Mouse (Mus musculus) adrenal gland (tissue): ENCODE results near the gene Fam120c.

ENCODE experiments used
- intact Hi-C: fragments of 180-260 bp; cut with DNase I; formaldehyde crosslinking; loops from one replicate; pipeline ENCODE4 v1.15.1; 2025
- long read RNA-seq, 2 experiments: library from polyadenylated mRNA; unstranded; transcript quantifications; one replicate each; pipeline ENCODE4 v2.0.0; 2020; ENCODE audit warnings: borderline replicate concordance in 1 of 2; ENCODE audit not compliant: insufficient replicate concordance in 1 of 2

Gene Fam120c
- long read RNA-seq, experiment 1, partial matches to known transcripts = 1 of 4 reads
- long read RNA-seq, experiment 1, other reads (novel, unspliced or antisense) = 3 of 4 reads
- long read RNA-seq, experiment 2, partial matches to known transcripts = 2 of 4 reads
- long read RNA-seq, experiment 2, other reads (novel, unspliced or antisense) = 2 of 4 reads

DNA sequence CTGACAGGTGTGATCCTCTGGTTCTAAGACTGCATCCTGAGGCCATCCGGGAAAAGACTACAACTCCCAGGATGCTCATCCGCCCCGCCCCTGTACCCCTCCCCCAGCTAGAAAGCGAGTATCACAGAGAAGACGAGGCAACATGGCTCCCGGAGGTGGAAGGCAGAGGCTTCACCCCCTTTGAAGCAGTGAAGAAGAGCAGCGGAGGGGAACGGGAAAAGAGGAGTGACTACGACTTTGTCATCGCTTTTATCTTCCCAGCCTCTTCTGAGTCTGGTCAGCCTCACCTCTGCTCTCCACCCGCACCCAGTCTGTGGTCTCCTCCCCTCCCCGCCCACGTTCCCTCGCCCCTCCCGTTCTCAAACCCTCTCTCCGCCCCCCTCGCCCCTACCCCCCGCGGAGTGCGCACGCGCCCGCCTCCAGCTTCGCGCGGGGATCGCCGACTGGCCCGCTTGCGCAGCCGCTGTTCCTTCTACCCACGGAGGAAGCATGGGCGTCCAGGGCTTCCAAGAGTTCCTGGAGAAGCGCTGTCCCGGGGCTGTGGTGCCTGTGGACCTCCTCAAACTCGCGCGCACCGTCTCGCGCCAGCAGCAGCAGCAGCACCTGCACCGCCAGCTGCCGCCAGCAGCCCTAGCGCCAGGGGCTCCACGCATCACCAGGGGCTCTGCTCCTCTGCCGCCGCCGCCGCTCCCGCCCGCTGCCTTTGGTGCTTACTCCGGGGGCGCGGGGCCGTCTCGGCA, at the start of gene Fam120c:
Gene Fam120c (plus strand): TSS at position 415 of the 740 bp plus-strand sequence.
- intact Hi-C loops = no loop called here

DNA sequence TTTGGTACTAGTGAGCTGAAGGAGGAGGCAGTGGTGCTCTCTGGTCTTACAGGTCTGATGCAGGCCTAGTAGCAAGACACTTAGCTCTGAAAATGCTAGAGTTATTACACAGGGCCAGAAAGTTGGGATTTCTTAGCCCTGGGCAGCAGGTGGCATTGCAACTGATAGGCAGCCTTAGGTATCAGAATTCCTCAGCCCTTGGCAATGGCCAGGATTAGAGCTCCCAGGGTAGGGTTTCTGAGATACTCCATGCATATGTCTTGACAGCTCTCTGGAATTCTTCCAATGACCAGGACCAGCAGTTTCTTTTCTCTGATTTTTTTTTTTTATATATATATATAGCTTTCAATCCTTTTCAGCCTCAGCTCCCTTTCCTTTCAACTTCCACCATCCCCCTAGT, 45.6 kb upstream of the Fam120c start:
- intact Hi-C loops = no loop called here

DNA sequence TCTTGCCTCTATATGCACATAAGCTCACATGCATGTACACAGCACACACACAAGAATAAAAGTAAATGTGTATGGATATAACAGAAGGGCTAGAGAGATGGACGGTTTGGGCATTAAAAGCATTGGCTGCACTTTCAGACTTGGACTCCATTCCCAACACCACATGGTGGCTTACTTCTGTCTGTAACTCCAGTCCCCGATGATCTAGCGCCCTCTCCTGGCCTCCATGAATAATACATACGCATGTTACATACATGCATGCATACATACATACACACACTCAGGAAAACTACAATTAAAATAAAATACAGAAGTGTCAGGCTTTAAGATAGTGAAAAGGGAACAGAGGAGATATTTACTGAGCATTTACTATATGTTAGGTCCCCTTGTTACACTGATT, 30.2 kb upstream of the Fam120c start:
- intact Hi-C loops = no loop called here

DNA sequence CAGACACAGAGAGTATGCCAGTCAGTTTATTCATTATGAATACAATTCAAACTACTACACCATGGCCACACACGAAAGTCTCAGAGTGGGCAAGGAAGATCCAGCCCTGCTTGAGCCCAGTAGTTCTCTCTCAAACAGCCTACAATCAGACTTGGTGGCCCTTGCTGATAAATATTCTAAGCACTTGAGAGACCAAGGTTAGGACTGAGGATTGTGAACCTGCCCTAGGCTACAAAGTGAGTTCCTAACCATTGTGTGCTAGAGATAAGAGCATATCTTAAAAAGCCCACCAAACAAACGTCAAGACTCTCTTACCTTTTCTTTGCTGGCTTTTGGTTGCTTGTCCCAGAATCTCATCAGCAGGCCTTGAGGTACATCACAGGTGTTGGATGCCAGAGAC, 10.4 kb upstream of the Fam120c start:
- intact Hi-C loops = no loop called here

DNA sequence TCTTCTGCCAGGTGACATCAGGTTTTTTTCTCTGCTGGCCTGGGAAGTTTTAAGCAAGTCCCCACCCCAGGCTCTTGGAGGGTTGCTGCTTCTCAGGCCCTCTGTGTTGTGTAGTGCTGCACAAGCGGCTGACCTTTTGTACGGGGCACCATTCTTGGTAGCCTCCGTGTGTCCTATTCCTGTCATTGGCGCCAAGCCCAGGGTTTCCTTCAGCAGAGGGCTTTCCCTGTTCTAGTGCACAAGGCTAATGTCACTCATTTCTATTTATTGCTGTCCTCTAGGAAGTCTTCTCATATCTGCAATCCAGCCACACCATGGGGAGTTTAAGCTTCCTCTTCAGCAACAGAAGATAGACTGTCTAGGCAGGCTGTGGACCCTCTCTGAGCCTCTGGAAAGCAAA, 6.2 kb upstream of the Fam120c start:
- intact Hi-C loops = no loop called here

DNA sequence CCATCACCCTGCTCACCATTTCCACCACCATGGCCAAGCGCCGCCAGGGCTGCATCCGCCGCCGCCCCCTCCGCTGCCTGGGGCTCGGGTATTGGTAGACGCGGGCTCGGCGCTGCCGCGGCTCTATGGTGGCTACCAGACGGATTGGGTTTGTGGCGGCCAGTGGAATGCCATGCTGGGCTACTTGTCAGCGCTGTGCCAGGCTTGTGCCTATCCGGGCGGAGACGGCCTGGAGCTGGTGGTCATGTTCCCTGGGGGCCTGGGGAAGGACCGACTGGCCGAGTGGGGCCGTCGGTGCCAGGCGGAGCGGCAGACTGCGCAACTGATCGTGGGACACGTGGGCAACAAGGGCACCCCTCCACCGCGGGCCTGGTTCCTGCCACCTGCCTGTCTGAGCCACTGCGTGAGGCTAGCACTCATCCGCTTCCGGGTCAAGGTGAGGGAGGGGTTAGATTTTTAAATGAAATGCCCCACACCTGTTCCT, 568 bp downstream of the Fam120c start:
- intact Hi-C loops = no loop called here

DNA sequence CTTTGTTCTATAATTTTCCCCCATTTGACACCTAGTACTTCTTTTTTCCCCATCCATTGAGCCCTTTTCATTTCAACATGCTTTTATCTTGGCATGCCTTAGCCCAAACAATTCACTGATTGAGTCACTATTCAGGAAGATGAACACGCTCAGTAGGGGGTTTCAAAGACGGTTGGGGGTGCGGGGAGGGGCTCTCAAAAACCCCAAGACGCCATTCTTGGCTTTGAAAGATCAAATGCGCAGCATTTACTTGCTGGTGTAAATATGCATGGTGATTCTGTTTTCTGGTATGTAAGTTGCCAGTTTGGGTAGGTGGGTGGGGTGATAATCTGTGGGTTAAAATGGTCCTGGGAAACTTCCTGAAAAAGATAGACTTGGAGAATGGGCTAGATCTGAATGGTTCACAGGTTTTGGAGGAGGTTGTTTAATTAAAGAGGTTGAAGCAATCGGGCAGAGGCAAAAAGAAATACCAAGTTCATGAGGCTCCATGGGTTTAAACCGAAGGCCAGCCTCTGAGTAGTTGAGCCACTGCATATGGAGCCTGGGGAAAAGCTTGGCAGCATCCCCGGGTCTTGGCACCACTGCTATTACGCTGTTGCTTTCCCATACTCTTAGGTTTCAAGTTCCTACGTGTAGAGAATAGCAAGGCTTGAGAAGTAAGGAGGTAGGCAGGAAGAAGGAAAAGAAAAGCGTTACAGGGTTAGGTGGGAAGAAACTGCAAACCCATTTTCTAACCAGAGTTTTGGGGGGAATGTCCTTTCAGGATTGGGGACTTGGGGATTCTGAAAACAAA, 1.6 kb downstream of the Fam120c start:
- intact Hi-C loops = no loop called here

DNA sequence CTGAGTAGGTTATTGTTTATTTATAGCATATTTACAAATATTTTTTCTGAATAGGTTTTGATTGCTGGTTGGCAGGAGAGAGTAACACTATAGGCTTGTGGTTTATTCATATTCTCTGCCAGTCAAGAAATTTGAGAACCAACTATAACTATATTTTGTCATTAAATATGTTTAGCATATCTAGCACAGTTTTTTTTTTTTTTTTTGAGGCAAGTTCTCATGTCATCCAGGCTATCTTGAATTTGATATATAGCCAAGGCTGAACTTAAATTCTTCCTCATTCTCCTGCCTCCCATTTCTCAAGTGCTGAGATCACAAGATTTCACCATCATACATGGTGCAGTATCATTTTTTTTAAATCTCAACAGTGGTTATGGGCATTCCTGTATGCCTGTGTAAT, 3.3 kb downstream of the Fam120c start:
- intact Hi-C loops = no loop called here

DNA sequence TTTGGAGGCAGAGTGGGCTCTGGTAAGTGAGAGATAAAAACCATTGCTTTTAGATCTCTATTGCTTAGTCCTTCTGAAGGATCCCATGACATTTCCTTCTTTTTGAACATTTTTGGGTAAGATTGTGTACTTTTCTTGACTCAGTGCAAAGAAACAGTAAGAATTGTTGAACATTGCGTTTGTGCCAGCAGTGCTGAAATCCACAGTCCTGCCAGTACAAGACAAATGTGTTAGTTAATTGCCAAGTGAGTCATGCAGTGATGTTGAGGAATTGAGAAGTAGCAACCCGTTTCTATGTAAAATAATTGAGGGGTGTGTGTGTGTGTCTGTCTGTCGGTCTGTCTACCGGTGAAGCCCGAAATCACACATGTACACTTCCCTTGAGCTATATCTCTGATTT, 5.3 kb downstream of the Fam120c start:
- intact Hi-C loops = no loop called here

DNA sequence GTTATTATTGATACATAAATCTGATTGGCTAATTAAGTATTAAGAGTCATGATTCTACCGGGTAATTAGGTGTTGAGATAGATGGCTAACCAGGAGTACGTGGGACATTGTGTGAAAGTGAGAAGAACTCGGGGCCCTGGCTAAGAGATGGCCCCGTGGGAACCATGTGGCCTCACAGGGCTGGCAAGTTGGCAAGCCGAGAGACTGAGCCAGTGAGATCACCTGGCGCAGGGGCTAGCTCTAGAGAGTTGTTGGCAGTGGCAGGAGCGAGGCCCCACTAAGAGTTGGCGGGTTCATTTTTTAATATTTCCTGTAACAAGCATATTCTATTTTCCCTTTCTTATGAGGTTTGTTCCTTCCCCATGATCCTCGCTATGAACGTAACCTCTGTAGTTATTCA, 74.8 kb downstream of the Fam120c start:
- intact Hi-C loops = no loop called here

DNA sequence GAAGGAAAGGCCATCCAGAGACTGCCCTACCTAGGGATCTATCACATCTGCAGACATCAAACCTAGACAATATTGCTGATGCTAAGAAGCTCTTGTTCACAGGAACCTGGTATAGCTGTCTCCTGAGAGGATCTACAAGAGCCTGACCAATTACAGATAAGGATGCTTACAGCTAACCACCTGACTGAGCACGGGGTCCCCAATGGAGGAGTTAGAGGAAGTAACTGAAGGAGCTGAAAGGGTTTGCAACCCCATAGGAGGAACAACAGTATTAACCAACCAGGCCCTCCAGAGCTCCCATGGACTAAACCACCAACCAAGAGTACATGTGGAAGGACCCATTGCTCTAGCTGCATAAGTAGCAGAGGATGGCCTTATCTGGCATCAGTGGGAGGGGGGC, 76.8 kb downstream of the Fam120c start:
- intact Hi-C loops = no loop called here

DNA sequence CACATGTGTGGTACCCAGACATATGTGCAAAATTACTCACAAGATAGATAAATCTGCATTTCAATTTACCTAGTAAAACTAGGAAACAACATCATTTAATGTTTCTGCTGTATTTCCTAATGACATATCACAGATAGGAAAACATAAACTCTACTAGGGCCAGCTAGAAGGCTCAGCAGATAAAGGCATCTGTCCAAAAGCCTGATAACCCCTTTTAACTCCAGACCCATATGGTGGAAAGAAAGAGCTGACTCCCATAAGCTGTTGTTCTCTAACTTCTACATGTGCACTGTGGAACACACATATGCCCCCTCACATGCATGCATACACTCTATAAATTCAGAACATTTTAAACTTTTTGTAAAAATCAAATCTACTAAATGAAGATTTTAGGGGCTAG, 99.7 kb downstream of the Fam120c start:
- intact Hi-C loops = no loop called here

DNA sequence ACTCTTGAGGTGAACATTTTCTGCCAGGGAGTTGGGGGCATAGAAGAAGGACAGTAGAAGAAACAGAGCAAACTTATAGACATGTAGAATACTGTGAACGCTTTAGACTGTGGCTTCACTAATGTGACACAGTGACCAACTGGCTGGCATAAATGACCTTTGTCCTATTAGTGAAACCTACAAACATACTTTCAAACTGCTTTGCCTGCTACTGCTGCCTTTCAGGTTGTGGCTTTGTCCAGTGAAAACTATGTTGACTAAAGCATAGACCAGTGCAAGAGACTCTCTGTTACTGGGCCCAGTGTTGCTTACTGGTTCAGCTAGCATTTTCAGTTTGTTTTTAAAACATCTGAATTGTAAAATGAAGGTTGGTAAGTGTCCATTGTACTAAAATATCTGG, 100.2 kb downstream of the Fam120c start:
- intact Hi-C loops = no loop called here

DNA sequence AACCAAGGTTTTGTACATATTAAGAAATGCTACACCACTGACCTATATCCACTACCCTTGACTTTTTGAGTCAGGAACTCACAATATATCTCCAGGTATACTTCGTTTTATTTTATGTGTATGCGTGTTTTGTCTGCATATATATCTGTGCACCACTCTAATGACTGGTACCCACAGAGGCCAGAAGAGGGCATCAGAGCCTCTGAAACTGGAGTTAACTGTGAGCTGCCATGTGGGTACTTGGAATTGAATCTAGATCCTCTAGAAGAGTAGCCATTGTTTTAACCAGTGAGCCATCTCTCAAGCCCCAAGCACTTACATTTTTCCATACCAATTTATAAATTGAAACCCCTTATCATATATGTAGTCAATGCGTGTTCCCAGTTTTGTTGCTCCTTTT, 144.2 kb downstream of the Fam120c start:
- intact Hi-C loops = no loop called here

DNA sequence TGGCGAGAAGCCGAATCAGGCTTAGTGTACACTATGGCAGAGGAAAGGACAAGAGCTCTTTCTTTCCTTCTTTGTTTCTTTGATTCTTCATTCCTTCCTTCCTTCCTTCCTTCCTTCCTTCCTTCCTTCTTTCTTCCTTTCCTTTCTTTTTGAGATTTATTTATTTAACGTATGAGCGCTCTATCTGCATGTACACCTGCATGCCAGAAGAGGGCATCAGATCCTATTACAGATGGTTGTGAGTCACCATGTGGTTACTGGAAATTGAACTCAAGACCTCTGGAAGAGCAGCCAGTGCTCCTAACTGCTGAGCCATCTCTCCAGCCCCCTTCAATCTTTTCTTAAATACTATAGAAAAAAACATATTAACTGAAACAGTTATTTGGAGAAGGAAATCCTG, 149.3 kb downstream of the Fam120c start:
- intact Hi-C loops = loop anchor here (5.0 kb wide), 1 partner anchor 59 kb away; no protein-coding TSS in a partner anchor

DNA sequence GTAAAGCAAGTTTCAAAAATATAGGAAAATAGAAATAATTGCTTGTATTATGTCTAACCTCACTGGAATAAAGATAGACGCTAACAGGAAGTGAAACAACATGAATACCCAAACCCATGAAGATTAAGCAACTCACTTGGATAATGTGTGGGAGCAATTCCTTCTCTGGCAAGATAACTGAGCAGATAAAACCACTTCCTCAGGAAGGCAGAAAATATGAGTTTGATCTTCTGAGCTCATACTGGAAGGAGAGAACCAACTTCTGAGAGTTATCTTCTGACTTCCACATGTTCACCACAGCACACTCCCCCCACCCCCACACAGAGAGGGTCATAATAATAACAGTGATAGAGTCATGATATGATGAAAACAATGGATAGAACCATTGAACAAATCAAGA, 152.6 kb downstream of the Fam120c start:
- intact Hi-C loops = no loop called here

DNA sequence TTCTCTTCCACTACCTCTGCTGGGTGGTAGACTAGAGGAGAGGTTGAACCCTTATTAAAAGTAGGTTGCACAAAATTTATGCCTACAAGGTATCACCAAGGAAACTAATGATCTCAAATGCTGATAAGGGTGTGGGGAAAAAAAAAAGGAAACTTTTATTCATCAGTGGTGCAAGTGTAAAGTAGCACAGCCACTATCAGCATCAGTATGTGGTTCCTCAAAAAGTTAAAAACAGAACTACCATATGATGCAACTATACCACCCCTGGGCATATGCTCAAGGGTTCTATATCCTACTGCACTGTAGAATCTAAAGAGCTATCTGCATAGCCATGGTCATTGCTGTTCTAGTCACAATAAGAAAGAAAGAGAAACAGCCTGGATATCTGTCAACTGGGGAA, 164.6 kb downstream of the Fam120c start:
- intact Hi-C loops = no loop called here

DNA sequence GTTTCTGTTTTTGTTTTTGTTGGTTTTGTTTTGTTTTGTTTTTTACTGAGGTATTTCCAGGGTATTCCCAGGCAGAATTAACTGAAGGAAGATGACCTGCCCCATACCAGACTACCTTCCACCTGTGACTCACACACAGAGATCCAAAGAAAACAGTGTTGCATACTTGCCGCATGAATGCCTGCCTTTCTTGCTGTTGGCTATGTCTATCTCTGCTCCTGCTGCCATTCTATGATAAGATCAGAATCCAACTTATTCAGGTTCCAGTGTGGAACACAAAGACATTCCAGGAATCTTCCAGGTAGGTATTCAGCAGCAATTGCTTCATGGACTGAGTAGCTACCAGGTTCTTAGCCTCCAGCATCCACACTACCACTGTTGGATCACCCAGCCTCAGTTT, 165.9 kb downstream of the Fam120c start:
- intact Hi-C loops = no loop called here

DNA sequence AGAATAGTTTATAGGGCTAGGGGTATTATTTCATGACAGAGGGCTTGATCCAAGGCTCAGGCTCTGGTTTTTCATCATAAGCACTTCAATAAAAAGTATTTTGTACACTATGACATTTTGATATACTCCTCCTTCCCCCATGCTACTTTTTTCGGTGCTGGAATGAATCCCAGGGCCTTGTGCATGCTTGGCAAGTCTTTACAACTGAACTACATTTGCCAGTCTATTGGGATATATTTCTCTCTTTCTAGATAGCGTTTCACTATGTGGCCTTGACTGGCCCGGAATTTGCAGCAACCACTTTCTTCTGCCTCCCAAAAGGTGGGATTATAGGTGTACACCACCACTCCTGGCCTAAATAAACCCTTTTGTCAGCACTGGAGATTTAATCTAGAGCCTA, 169.1 kb downstream of the Fam120c start:
- intact Hi-C loops = no loop called here

DNA sequence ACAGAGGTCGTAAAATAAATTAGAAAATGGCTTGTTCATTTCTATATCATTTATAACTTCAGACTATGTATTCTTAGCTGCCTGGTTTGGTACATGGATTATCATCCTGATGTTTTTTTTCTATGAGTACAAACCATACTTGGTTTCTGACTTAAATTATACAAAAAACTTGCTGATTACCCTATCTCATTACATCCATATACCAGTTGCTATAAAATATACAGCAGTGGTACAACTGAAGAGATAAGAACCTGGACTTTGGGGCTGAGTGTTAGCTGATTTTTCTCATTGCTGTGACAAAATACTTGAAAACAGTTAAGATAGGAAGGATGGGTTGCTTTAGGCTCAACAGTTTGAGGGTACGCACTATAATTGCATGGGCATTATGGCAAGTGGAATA, 169.7 kb downstream of the Fam120c start:
- intact Hi-C loops = no loop called here

DNA sequence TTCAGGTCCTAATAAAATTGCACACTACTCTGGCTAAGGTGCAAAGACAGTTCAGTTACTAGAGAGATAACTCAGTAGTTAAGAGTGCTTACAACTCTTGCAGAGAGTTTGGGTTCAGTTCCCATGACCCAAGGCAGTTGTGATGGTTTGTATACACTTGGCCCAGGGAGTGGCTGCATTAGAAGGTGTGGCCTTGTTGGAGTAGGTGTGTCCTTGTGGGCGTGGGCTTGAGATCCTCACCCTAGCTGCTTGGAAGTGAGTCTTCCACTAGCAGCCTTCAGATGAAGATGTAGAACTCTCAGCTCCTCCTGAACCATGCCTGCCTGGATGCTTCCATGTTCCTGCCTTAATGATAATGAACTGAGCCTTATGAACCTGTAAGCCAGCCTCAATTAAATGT, 174.2 kb downstream of the Fam120c start:
- intact Hi-C loops = no loop called here

DNA sequence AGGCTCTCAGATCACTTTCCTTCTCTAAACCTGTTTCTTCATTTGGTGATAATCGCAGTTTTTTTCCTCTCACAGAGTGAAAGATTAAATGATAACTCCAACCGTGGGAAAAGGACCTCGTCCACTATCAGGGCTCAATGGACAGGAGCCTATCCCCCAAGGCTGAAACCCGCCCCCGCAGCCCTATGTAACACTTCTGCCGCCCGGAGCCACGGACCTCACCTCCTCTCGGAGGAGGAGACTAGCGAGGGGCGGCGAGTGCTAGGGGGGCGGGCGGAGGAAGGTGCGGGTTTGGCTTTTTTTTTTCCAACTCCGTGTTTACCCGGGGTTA, 176.1 kb downstream of the Fam120c start:
- intact Hi-C loops = no loop called here
